Mouse (Mus musculus) small intestine, adult 2 months (tissue): ENCODE data around the gene Sstr5. TPM values are rescaled to one million over a fixed set of nuclear protein-coding genes. Genes with fewer than 3 reads are reported as not detected.

Experiments used
- H3K27ac ChIP-seq: fragments of 200-500 bp; 2 replicates; pipeline ENCODE4 v1.5.1; 2012; ENCODE audit warnings: low read depth, low read length, control low read depth, inconsistent platforms; ENCODE audit not compliant: insufficient read depth
- H3K27me3 ChIP-seq: fragments of 200-500 bp; 2 replicates; pipeline ENCODE4 v1.6.1; 2012; ENCODE audit warnings: mild to moderate bottlenecking, moderate library complexity, low read length, inconsistent platforms; ENCODE audit not compliant: control insufficient read depth, insufficient read depth
- H3K36me3 ChIP-seq: fragments of 200-500 bp; 2 replicates; pipeline ENCODE4 v1.6.1; 2012; ENCODE audit warnings: mild to moderate bottlenecking, low read length, control low read depth, inconsistent platforms; ENCODE audit not compliant: control insufficient read depth, insufficient read depth
- H3K4me1 ChIP-seq: fragments of 200-500 bp; 2 replicates; pipeline ENCODE4 v1.6.1; 2012; ENCODE audit warnings: low read length, inconsistent platforms, mixed read lengths; ENCODE audit not compliant: control insufficient read depth, insufficient read depth, insufficient read length
- H3K4me3 ChIP-seq: fragments of 200-500 bp; 2 replicates; pipeline ENCODE4 v1.5.1; 2012; ENCODE audit warnings: low read depth, mild to moderate bottlenecking, control low read depth, inconsistent platforms, low read length, moderate library complexity
- CTCF ChIP-seq: fragments of 200-500 bp; IDR thresholded peaks from 2 replicates; pipeline ENCODE4 v1.5.1; 2012; ENCODE audit warnings: low read depth, mild to moderate bottlenecking, control low read depth, inconsistent platforms, low read length, moderate library complexity, mixed read lengths; ENCODE audit not compliant: insufficient replicate concordance, insufficient read length; ENCODE audit errors: extremely low read depth
- POLR2A ChIP-seq: fragments of 200-500 bp; IDR thresholded peaks from 2 replicates; pipeline ENCODE4 v1.6.1; 2012; ENCODE audit warnings: low read depth, mild to moderate bottlenecking, control low read depth, inconsistent platforms, low read length, moderate library complexity
- WGBS: fragments of 180-500 bp; shearing (Covaris S2); methylation state at CpG from one replicate; pipeline ENCODE4 v1.1.7; 2018; 5-methylcytosine and 5-hydroxymethylcytosine counted together
- polyA plus RNA-seq: library from polyadenylated mRNA; depleted of rRNA; stranded (reverse); fragments of >200 nt; gene quantifications from 2 replicates; pipeline ENCODE4 v1.2.3, GENCODE M21; 2012

The Sstr5 gene
- polyA plus RNA-seq, 1 experiment: 0.53 TPM

GRCm38 (mm10) chr17:25464091-25464490 is 33.0 kb downstream of the Sstr5 start:
- no peak overlapping the region for H3K4me3 ChIP-seq
- H3K4me1 ChIP-seq: peaks cover 2% of the 10 kb centered on the region; the same call in 1 of the 2 replicates
- no peak overlapping the region for H3K27ac ChIP-seq
- no peak for TF ChIP-seq POLR2A
- no peak for TF ChIP-seq CTCF
- no peaks in the 10 kb centered on the region for H3K36me3 ChIP-seq
- no peaks in the 10 kb centered on the region for H3K27me3 ChIP-seq
- 76% methylated on average over 4 of the region's 4 CpGs for WGBS

DNA sequence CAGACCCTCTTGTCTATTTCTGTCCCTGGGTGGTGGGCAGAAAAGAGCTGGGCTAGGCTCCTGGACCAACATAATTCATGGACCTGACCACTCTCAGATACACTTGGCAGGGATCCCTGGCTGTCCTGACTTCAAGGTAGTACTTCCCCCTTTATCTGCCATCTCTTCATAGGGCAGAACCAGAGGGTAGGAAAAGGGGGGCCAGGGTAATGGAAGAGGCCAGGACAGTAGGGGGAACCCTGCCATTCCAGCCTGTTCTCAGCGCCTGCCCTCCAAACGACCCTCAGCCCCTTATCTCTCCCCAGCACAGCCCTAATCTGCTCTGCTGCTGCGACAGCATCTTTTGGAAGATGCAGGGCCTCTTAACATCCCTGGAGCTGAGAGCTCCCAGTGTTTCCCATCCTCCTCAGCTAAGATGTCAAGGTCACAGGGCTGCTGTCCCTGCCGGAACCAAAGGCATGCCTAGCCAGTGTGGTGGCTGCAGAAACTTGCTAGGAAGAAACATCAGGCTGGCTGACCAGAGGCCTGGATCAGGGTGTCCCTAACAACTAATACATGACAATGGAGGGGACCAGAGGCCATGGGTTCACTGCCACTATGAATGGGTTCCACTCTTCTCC is 33.7 kb downstream of the Sstr5 start:
- no peaks in the 10 kb centered on the region for H3K27me3 ChIP-seq
- H3K4me1 ChIP-seq: peaks cover 2% of the 10 kb centered on the region; the same call in 1 of the 2 replicates
- TF ChIP-seq POLR2A: no peak
- TF ChIP-seq CTCF: no peak
- no peak overlapping the region for H3K4me3 ChIP-seq
- no peaks in the 10 kb centered on the region for H3K36me3 ChIP-seq
- 58% methylated on average over 4 of the region's 4 CpGs for WGBS
- no peak overlapping the region for H3K27ac ChIP-seq

DNA sequence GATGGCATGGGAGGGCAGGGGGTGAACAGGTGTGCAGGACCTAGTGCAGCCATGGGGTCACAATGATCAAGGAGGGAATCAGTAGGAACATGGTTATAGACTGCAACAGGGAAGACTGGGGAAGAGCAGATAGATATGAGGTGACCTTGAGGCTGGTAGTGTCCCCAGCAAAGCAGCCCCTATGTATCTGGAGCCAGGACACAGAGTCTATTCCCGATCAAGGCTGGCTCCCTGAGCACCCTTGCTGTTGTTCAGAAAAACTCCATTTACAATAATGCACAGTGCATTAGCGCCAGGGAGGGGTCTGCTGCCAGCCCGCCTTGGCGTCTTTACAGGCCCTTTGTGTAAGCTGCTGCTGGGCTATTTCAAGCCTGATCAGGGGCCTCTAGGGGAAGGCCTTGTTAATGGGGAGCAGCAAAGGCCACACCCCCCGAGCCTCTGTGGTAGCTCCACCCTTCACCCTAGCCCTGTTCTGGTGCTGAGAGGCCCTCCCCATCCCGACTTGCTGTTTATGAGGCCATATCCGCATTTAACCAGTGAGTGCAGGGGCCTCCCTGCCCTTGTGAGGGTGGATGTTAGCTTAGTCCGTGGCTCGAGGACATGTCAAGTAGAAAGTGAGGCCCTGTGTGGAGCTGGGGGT is 34.7 kb downstream of the Sstr5 start:
- H3K4me3 ChIP-seq: no peak overlapping the region
- WGBS: 11% methylated on average over 9 of the region's 9 CpGs
- peaks cover 2% of the 10 kb centered on the region; the same call in 1 of the 2 replicates for H3K4me1 ChIP-seq
- no peak overlapping the region for H3K27ac ChIP-seq
- TF ChIP-seq POLR2A (no peak), CTCF (no peak)
- H3K27me3 ChIP-seq: no peaks in the 10 kb centered on the region
- H3K36me3 ChIP-seq: no peaks in the 10 kb centered on the region

DNA sequence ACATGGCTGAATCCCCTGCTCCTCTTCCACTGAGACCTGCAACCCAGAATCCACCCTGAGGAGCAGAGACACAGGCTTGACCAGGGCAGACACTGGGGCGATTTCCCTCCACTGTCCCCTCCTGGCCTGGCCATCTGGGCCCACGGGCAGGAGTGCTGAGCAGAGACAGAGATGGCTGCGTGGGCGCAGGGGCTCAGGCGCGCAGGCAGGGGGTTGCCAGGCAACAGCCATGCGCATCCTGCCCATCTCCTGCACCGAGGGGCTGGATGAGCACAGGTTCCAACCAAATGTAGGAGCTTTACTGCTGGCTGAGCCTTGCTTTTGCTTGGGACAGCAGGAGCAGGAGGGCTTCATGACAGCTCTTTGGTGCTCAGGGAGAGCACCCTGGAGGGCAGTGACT is 40.5 kb downstream of the Sstr5 start:
- H3K27ac ChIP-seq: no peak overlapping the region
- no peak for TF ChIP-seq CTCF
- TF ChIP-seq POLR2A: no peak
- 50% methylated on average over 8 of the region's 8 CpGs for WGBS

DNA sequence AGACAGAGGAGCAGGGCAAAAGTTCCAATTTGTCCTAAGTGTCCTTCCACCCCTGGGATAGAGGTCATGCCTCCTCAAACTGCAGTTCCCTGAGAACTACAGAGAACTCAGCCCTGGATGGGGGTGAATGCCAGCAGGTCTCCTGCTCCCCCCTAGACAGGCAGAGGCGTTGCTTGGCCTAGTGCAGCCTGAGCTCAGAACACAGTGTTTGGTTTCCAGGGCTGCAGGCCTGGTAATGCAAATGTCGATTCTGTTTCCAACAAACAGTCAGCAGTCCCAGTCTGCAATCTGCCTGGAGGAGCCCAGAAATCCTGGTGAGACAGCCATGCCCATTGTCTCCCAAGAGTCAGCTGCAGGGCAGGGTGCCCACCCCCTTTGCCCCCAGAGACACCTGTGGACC is 42.8 kb downstream of the Sstr5 start, which contains the start of gene Tekt4:
TSS of gene Tekt4 (plus strand) at position 344 of the 400 bp plus-strand sequence.
- WGBS: 26% methylated on average over 2 of the region's 2 CpGs
- no peaks in the 10 kb centered on the region for H3K27me3 ChIP-seq

More for the DNA sequence above, 40.5 kb downstream of the Sstr5 start:
- H3K36me3 ChIP-seq: no peaks in the 10 kb centered on the region
- 0 out of 2 replicates have a peak, but pooled peaks cover 2% of the 10 kb centered on the region for H3K4me1 ChIP-seq
- no peak overlapping the region for H3K4me3 ChIP-seq
- H3K27me3 ChIP-seq: no peaks in the 10 kb centered on the region

DNA sequence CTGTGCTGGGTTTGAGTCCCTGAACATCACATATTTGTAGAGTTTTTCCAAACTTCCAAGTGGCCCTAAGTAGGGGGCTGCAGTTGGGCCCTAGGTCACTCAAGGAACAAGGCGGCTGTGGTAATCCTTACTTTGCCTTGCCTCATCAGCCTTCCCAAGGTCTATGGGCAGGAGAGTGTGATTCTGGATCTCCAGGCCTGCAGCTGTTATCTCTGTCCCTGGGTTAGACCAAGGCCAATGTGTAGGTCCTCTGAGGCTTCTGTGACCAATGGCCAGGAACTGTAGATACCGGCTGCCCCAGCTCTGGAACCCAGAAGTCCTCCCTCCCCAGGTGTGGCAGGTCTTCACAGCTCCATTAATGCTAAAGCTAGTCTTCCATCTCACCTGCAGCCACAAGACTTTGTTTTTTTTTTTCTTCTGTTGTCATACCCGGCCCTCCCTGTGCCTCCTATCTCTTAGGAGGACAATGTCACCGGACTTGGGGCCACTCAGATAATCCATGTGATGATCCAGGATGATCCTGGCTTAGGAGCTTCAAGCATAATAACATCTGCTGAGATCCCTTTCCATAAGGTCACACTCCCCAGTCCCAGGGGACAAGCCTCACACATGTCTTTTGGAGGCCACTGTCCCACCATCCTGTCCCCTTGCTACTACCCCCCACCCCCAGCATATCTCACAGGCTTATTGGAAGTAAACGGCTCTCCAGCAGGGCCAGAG is 44.7 kb downstream of the Sstr5 start:
- Histone ChIP-seq H3K4me3 (no peak overlapping the region), H3K27ac (no peak overlapping the region), H3K4me1 (0 out of 2 replicates have a peak, but pooled peaks cover 2% of the 10 kb centered on the region), H3K27me3 (no peaks in the 10 kb centered on the region), H3K36me3 (no peaks in the 10 kb centered on the region)
- TF ChIP-seq CTCF: no peak
- TF ChIP-seq POLR2A: no peak
- WGBS: 60% methylated on average over 5 of the region's 5 CpGs

More for the DNA sequence above, 42.8 kb downstream of the Sstr5 start, which contains the start of gene Tekt4:
- H3K4me3 ChIP-seq: no peak within 1 kb of the TSS
- no peaks in the 10 kb centered on the region for H3K36me3 ChIP-seq
- 0 out of 2 replicates have a peak, but pooled peaks cover 2% of the 10 kb centered on the region for H3K4me1 ChIP-seq
- TF ChIP-seq CTCF (no peak), POLR2A (no peak)
- H3K27ac ChIP-seq: no peak within 1 kb of the TSS; the same call in 1 of the 2 replicates

GRCm38 (mm10) chr17:25450329-25450728 is 46.8 kb downstream of the Sstr5 start:
- TF ChIP-seq CTCF (no peak), POLR2A (no peak)
- Histone ChIP-seq H3K4me3 (no peak overlapping the region), H3K27ac (no peak overlapping the region), H3K36me3 (no peaks in the 10 kb centered on the region), H3K4me1 (0 out of 2 replicates have a peak, but pooled peaks cover 2% of the 10 kb centered on the region), H3K27me3 (no peaks in the 10 kb centered on the region; the same call in 1 of the 2 replicates)
- WGBS: 50% methylated on average over 4 of the region's 4 CpGs
